Comparison of ENCODE assay signal across 8 mouse cellular contexts in genomic region chr3:135290249-135290894, GRCm38 (mm10). TPM values are rescaled to one million over a fixed set of nuclear protein-coding genes. Genes with fewer than 3 reads are reported as not detected.
A peak's percentile ranks its signal among the peaks of the same experiment; 100 is the strongest.
DNase-seq lines count a peak whose midpoint lies in the region; ATAC-seq and TF ChIP-seq lines count a peak whose summit lies in the region.

No protein-coding gene starts in this region.

- no peak overlapping the region for H3K9ac ChIP-seq in forebrain, postnatal 0 days
- no peak overlapping the region for H3K9ac ChIP-seq in intestine, embryonic 14.5 days (ENCODE audit: low read length)
- no peak overlapping the region for H3K9ac ChIP-seq in midbrain, embryonic 14.5 days (replicated peaks; ENCODE audit: low read length)

- intact Hi-C loops in left cerebral cortex, postnatal 36 days (cut with DNase I): loop anchor here (5.0 kb wide), 1 partner anchor 112 kb away; no protein-coding TSS in a partner anchor

- H3K4me3 ChIP-seq in forebrain, postnatal 0 days (ENCODE audit: low read depth, low read length): no peak overlapping the region
- no peak overlapping the region for H3K4me3 ChIP-seq in intestine, embryonic 14.5 days (ENCODE audit: low read depth, low read length)
- no peak overlapping the region for H3K4me3 ChIP-seq in midbrain, embryonic 14.5 days (replicated peaks; ENCODE audit: low read depth, low read length)
- no peak overlapping the region for H3K4me3 ChIP-seq in thymus, adult 2 months (ENCODE audit: control insufficient read depth, insufficient read depth, low read length)

- DNase-seq in urinary bladder, postnatal 36 days (ENCODE audit: low spot score in 2 of 2): peak; percentile 30 to 39
- no peak for DNase-seq in urinary bladder, adult 2 months (ENCODE audit: low spot score)
- peak; percentile 4 for DNase-seq in cerebellum, adult 11 months
- DNase-seq in forebrain, postnatal 0 days: peak; percentile 90
- peak; percentile 62 for DNase-seq in intestine, embryonic 14.5 days (ENCODE audit: low spot score)
- peak; percentile 27 for DNase-seq in left cerebral cortex, postnatal 36 days (ENCODE audit: low spot score in 2 of 2)
- peak; percentile 90 for DNase-seq in midbrain, embryonic 14.5 days
- DNase-seq in thymus, adult 2 months: peak; percentile 63

- no peaks in the 10 kb centered on the region for H3K27me3 ChIP-seq in forebrain, postnatal 0 days (ENCODE audit: insufficient read depth, low read length)
- no peaks in the 10 kb centered on the region for H3K27me3 ChIP-seq in intestine, embryonic 14.5 days (replicated peaks; ENCODE audit: control insufficient read depth, insufficient read depth, low read length)
- H3K27me3 ChIP-seq in midbrain, embryonic 14.5 days (ENCODE audit: control insufficient read depth, insufficient read depth, low read length): no peaks in the 10 kb centered on the region
- no peaks in the 10 kb centered on the region for H3K27me3 ChIP-seq in thymus, adult 2 months (ENCODE audit: control insufficient read depth, insufficient read depth, low read length)

- TF ChIP-seq CTCF in forebrain, postnatal 0 days (IDR thresholded peaks at IDR 0.05; ENCODE audit: low read depth): peak; percentile 90
- no peak for TF ChIP-seq CTCF in thymus, adult 2 months (IDR thresholded peaks at IDR 0.05; ENCODE audit: borderline replicate concordance, control insufficient read depth, extremely low read depth, insufficient read depth, low read length, poor library complexity)

- no peaks in the 10 kb centered on the region for H3K36me3 ChIP-seq in forebrain, postnatal 0 days (ENCODE audit: insufficient read depth)
- H3K36me3 ChIP-seq in intestine, embryonic 14.5 days (ENCODE audit: control insufficient read depth, insufficient read depth, low read length): no peaks in the 10 kb centered on the region
- H3K36me3 ChIP-seq in midbrain, embryonic 14.5 days (ENCODE audit: control insufficient read depth, insufficient read depth, low read length): no peaks in the 10 kb centered on the region
- H3K36me3 ChIP-seq in thymus, adult 2 months (ENCODE audit: control insufficient read depth, insufficient read depth, low read length): no peaks in the 10 kb centered on the region

- H3K9me3 ChIP-seq in forebrain, postnatal 0 days (ENCODE audit: low read length): no peaks in the 10 kb centered on the region
- H3K9me3 ChIP-seq in intestine, embryonic 14.5 days (ENCODE audit: control insufficient read depth, low read length): no peaks in the 10 kb centered on the region
- no peaks in the 10 kb centered on the region for H3K9me3 ChIP-seq in midbrain, embryonic 14.5 days (ENCODE audit: control insufficient read depth, low read length)

- H3K4me2 ChIP-seq in forebrain, postnatal 0 days (ENCODE audit: low read depth): no peak overlapping the region
- H3K4me2 ChIP-seq in intestine, embryonic 14.5 days (ENCODE audit: low read length): no peak overlapping the region
- H3K4me2 ChIP-seq in midbrain, embryonic 14.5 days (ENCODE audit: low read length): no peak overlapping the region

- H3K4me1 ChIP-seq in forebrain, postnatal 0 days (ENCODE audit: insufficient read depth): no peaks in the 10 kb centered on the region
- no peaks in the 10 kb centered on the region for H3K4me1 ChIP-seq in intestine, embryonic 14.5 days (replicated peaks; ENCODE audit: control insufficient read depth, insufficient read depth, low read length)
- H3K4me1 ChIP-seq in midbrain, embryonic 14.5 days (ENCODE audit: control insufficient read depth, insufficient read depth, low read length): 0 out of 2 replicates have a peak, but pooled peaks cover 6% of the 10 kb centered on the region
- H3K4me1 ChIP-seq in thymus, adult 2 months (replicated peaks; ENCODE audit: control insufficient read depth, insufficient read depth, low read length): no peaks in the 10 kb centered on the region; the same call in 1 of the 2 replicates

- no peak for TF ChIP-seq POLR2A in thymus, adult 2 months (IDR thresholded peaks at IDR 0.05; ENCODE audit: control insufficient read depth, extremely low read depth, insufficient read depth, low read length, poor library complexity)

- peak; percentile 92 for ATAC-seq in forebrain, postnatal 0 days
- ATAC-seq in intestine, embryonic 14.5 days (replicated peaks; ENCODE audit: low FRiP score, low TSS enrichment, low read depth): peak; percentile 79
- ATAC-seq in midbrain, embryonic 14.5 days (ENCODE audit: low FRiP score, low TSS enrichment): peak; percentile 76

- no peak overlapping the region for H3K27ac ChIP-seq in forebrain, postnatal 0 days (ENCODE audit: low read depth, low read length)
- H3K27ac ChIP-seq in intestine, embryonic 14.5 days (ENCODE audit: low read depth): no peak overlapping the region
- H3K27ac ChIP-seq in midbrain, embryonic 14.5 days (replicated peaks; ENCODE audit: low read depth, low read length): no peak overlapping the region
- no peak overlapping the region for H3K27ac ChIP-seq in thymus, adult 2 months (ENCODE audit: control insufficient read depth, insufficient read depth, low read length)

- 100% methylated on average over 7 of the region's 7 CpGs for WGBS in forebrain, postnatal 0 days
- WGBS in intestine, embryonic 14.5 days: 100% methylated on average over 7 of the region's 7 CpGs
- WGBS in midbrain, embryonic 14.5 days: 97% methylated on average over 7 of the region's 7 CpGs
- WGBS in thymus, adult 2 months: 94% methylated on average over 7 of the region's 7 CpGs

RNA-seq across cellular contexts. Expression of gene Bdh2, which starts 9.4 kb away (rescaled TPM):
- polyA plus RNA-seq in urinary bladder, adult 2 months (2012; rRNA removed): 13.3 and 13.7 TPM in 2 replicates
- 3.1 and 3.2 TPM in 2 replicates for total RNA-seq in forebrain, postnatal 0 days (2014; rRNA removed)
- 4.9 and 5.1 TPM in 2 replicates for polyA plus RNA-seq in forebrain, postnatal 0 days (2015; fragmentation: Nextera tagmentation; extraction: Ambion mirVana)
- polyA plus RNA-seq in intestine, embryonic 14.5 days (2014; fragmentation: Nextera tagmentation; extraction: Ambion mirVana): 7.5 and 11.3 TPM in 2 replicates
- total RNA-seq in left cerebral cortex, postnatal 36 days (2021): 1 to 10 TPM; 2.2 to 4.3 TPM
- polyA plus RNA-seq in midbrain, embryonic 14.5 days (2014; fragmentation: Nextera tagmentation; extraction: Ambion mirVana): 3.8 and 4.7 TPM in 2 replicates
- 0.37 and 0.40 TPM in 2 replicates for polyA plus RNA-seq in thymus, adult 2 months (2012; rRNA removed)

RNA-seq across cellular contexts. Expression of gene Slc9b2, which starts 17.1 kb away (rescaled TPM):
- 0.65 and 1.2 TPM in 2 replicates for polyA plus RNA-seq in urinary bladder, adult 2 months (2012; rRNA removed)
- total RNA-seq in forebrain, postnatal 0 days (2014; rRNA removed): 2.6 and 3.6 TPM in 2 replicates
- 1.8 and 2.3 TPM in 2 replicates for polyA plus RNA-seq in forebrain, postnatal 0 days (2015; fragmentation: Nextera tagmentation; extraction: Ambion mirVana)
- polyA plus RNA-seq in intestine, embryonic 14.5 days (2014; fragmentation: Nextera tagmentation; extraction: Ambion mirVana): 2.9 and 3.1 TPM in 2 replicates
- total RNA-seq in left cerebral cortex, postnatal 36 days (2021): 1 to 10 TPM; 3.0 to 3.9 TPM
- 1.0 and 1.8 TPM in 2 replicates for polyA plus RNA-seq in midbrain, embryonic 14.5 days (2014; fragmentation: Nextera tagmentation; extraction: Ambion mirVana)
- 0.71 and 0.73 TPM in 2 replicates for polyA plus RNA-seq in thymus, adult 2 months (2012; rRNA removed)

RNA-seq across cellular contexts. Expression of gene Slc9b1, which starts 57.5 kb away (rescaled TPM):
- polyA plus RNA-seq in urinary bladder, adult 2 months (2012; rRNA removed): 0.16 and 0.28 TPM in 2 replicates
- total RNA-seq in forebrain, postnatal 0 days (2014; rRNA removed): not detected in 2 replicates
- not detected in 2 replicates for polyA plus RNA-seq in forebrain, postnatal 0 days (2015; fragmentation: Nextera tagmentation; extraction: Ambion mirVana)
- 0.22 and 0.45 TPM in 2 replicates for polyA plus RNA-seq in intestine, embryonic 14.5 days (2014; fragmentation: Nextera tagmentation; extraction: Ambion mirVana)
- total RNA-seq in left cerebral cortex, postnatal 36 days (2021): under 1 TPM in 1 of 2 experiments, not detected in 1; 0.64 TPM
- polyA plus RNA-seq in midbrain, embryonic 14.5 days (2014; fragmentation: Nextera tagmentation; extraction: Ambion mirVana): 0.82 TPM in 1 of 2 replicates, not detected in the other
- polyA plus RNA-seq in thymus, adult 2 months (2012; rRNA removed): not detected in 2 replicates
